Mouse (Mus musculus) MEL (cell line): ENCODE results near the gene Rab21. TPM values are rescaled to one million over a fixed set of nuclear protein-coding genes. Genes with fewer than 3 reads are reported as not detected.

ENCODE experiments used
- DNase-seq: peaks from one replicate; pipeline ENCODE4 v3.0.0; 2011; ENCODE audit warnings: low read depth, low spot score
- H3K27ac ChIP-seq: 2 replicates; pipeline ENCODE4 v1.5.1; 2012; ENCODE audit warnings: low read depth, mild to moderate bottlenecking, control low read depth, low read length, moderate library complexity; ENCODE audit not compliant: control insufficient read depth
- H3K27me3 ChIP-seq, 2 experiments: fragments of 150-350 bp in 1 of 2; sonication (generic) in 1 of 2; 2 replicates each; pipeline ENCODE4 v1.6.1; 2012; ENCODE audit warnings: low read length in 2 of 2, mild to moderate bottlenecking in 2 of 2, improper control_type of control experiment in 1 of 2, moderate library complexity in 1 of 2; ENCODE audit not compliant: insufficient read depth in 2 of 2, control insufficient read depth in 1 of 2
- H3K36me3 ChIP-seq, 2 experiments: 2 replicates each; pipeline ENCODE4 v1.6.1; 2012 to 2014; ENCODE audit warnings: low read length in 2 of 2, improper control_type of control experiment in 1 of 2, inconsistent platforms in 1 of 2, mild to moderate bottlenecking in 1 of 2; ENCODE audit not compliant: insufficient read depth in 2 of 2, control insufficient read depth in 1 of 2
- H3K4me1 ChIP-seq, 2 experiments: fragments of 150-350 bp in 1 of 2; sonication (generic) in 1 of 2; 2 replicates each; pipeline ENCODE4 v1.6.1; 2012; ENCODE audit warnings: low read length in 2 of 2, improper control_type of control experiment in 1 of 2, mild to moderate bottlenecking in 1 of 2; ENCODE audit not compliant: insufficient read depth in 2 of 2, control insufficient read depth in 1 of 2
- H3K4me3 ChIP-seq, 2 experiments: fragments of 150-350 bp in 1 of 2; sonication (generic) in 1 of 2; 2 replicates each; pipeline ENCODE4 v1.5.1; 2012; ENCODE audit warnings: low read depth in 2 of 2, low read length in 2 of 2, mild to moderate bottlenecking in 2 of 2, moderate library complexity in 2 of 2, control low read depth in 1 of 2, improper control_type of control experiment in 1 of 2; ENCODE audit not compliant: control insufficient read depth in 1 of 2, insufficient read depth in 1 of 2
- H3K79me2 ChIP-seq: 2 replicates; pipeline ENCODE4 v1.6.1; 2012; ENCODE audit warnings: mild to moderate bottlenecking, low read length, moderate library complexity; ENCODE audit not compliant: control insufficient read depth, poor library complexity, insufficient read depth
- H3K9ac ChIP-seq: 2 replicates; pipeline ENCODE4 v1.6.1; 2012; ENCODE audit warnings: low read depth, mild to moderate bottlenecking, control low read depth, low read length, moderate library complexity; ENCODE audit not compliant: control insufficient read depth, poor library complexity, severe bottlenecking
- H3K9me3 ChIP-seq: fragments of 150-350 bp; sonication (generic); replicated peaks from 2 replicates; pipeline ENCODE4 v1.6.1; 2012; ENCODE audit warnings: mild to moderate bottlenecking, low read length, improper control_type of control experiment, moderate library complexity; ENCODE audit not compliant: insufficient read depth
- BHLHE40 ChIP-seq: IDR thresholded peaks from 2 replicates; pipeline ENCODE4 v1.6.1; 2012; ENCODE audit warnings: low read depth, mild to moderate bottlenecking, inconsistent platforms, low read length, improper control_type of control experiment, borderline replicate concordance
- CHD1 ChIP-seq: IDR thresholded peaks from 2 replicates; pipeline ENCODE4 v1.6.1; 2012; ENCODE audit warnings: low read depth, mild to moderate bottlenecking, inconsistent platforms, low read length, improper control_type of control experiment
- CHD2 ChIP-seq: IDR thresholded peaks from 2 replicates; pipeline ENCODE4 v1.6.1; 2011; ENCODE audit warnings: low read length, improper control_type of control experiment
- CTCF ChIP-seq, 3 experiments: IDR thresholded peaks in 2 of 3; conservative IDR thresholded peaks in 1 of 3; 2 replicates each; pipeline ENCODE4 v1.5.1; 2011 to 2012; ENCODE audit warnings: low read length in 3 of 3, low read depth in 2 of 3, mild to moderate bottlenecking in 2 of 3, improper control_type of control experiment in 1 of 3, inconsistent platforms in 1 of 3, mixed read lengths in 1 of 3, moderate library complexity in 1 of 3; ENCODE audit not compliant: control insufficient read depth in 1 of 3, insufficient read depth in 1 of 3, poor library complexity in 1 of 3, severe bottlenecking in 1 of 3
- E2F4 ChIP-seq: IDR thresholded peaks from 2 replicates; pipeline ENCODE4 v1.6.1; 2011; ENCODE audit warnings: low read depth, low read length, improper control_type of control experiment, borderline replicate concordance
- ELF1 ChIP-seq: IDR thresholded peaks from 2 replicates; pipeline ENCODE4 v1.6.1; 2014; ENCODE audit warnings: low read depth, mild to moderate bottlenecking, inconsistent platforms, low read length, improper control_type of control experiment, moderate library complexity
- EP300 ChIP-seq, 2 experiments: IDR thresholded peaks; 2 replicates each; pipeline ENCODE4 v1.6.1; 2011; ENCODE audit warnings: improper control_type of control experiment in 2 of 2, low read length in 2 of 2, low read depth in 1 of 2, mild to moderate bottlenecking in 1 of 2
- ETS1 ChIP-seq: IDR thresholded peaks from 2 replicates; pipeline ENCODE4 v1.6.1; 2012; ENCODE audit warnings: low read depth, mild to moderate bottlenecking, inconsistent platforms, low read length, improper control_type of control experiment, moderate library complexity
- GABPA ChIP-seq: IDR thresholded peaks from 2 replicates; pipeline ENCODE4 v1.6.1; 2012; ENCODE audit warnings: low read depth, mild to moderate bottlenecking, inconsistent platforms, low read length, improper control_type of control experiment, moderate library complexity
- HCFC1 ChIP-seq: IDR thresholded peaks from 2 replicates; pipeline ENCODE4 v1.6.1; 2012; ENCODE audit warnings: low read depth, mild to moderate bottlenecking, inconsistent platforms, low read length, improper control_type of control experiment, moderate library complexity
- JUND ChIP-seq: IDR thresholded peaks from 2 replicates; pipeline ENCODE4 v1.6.1; 2011; ENCODE audit warnings: low read depth, mild to moderate bottlenecking, improper control_type of control experiment, low read length
- KAT2A ChIP-seq: conservative IDR thresholded peaks from 2 replicates; pipeline ENCODE4 v1.6.1; 2012; ENCODE audit warnings: low read depth, low read length, improper control_type of control experiment, inconsistent platforms
- MAFK ChIP-seq: IDR thresholded peaks from 2 replicates; pipeline ENCODE4 v1.6.1; 2011; ENCODE audit warnings: low read depth, mild to moderate bottlenecking, low read length, improper control_type of control experiment, borderline replicate concordance
- MAX ChIP-seq: IDR thresholded peaks from 2 replicates; pipeline ENCODE4 v1.6.1; 2011; ENCODE audit warnings: low read length, improper control_type of control experiment
- MAZ ChIP-seq: IDR thresholded peaks from 2 replicates; pipeline ENCODE4 v1.6.1; 2012; ENCODE audit warnings: low read depth, mild to moderate bottlenecking, inconsistent platforms, low read length, improper control_type of control experiment
- MEF2A ChIP-seq: IDR thresholded peaks from 2 replicates; pipeline ENCODE4 v1.6.1; 2014; ENCODE audit warnings: low read depth, mild to moderate bottlenecking, inconsistent platforms, low read length, improper control_type of control experiment; ENCODE audit not compliant: poor library complexity, insufficient replicate concordance, severe bottlenecking; ENCODE audit errors: extremely low read depth
- MXI1 ChIP-seq: IDR thresholded peaks from 2 replicates; pipeline ENCODE4 v1.6.1; 2011; ENCODE audit warnings: mild to moderate bottlenecking, low read depth, low read length, improper control_type of control experiment
- MYB ChIP-seq: IDR thresholded peaks from 2 replicates; pipeline ENCODE4 v1.6.1; 2011; ENCODE audit warnings: mild to moderate bottlenecking, low read depth, low read length, improper control_type of control experiment
- MYC ChIP-seq: IDR thresholded peaks from 2 replicates; pipeline ENCODE4 v1.6.1; 2011; ENCODE audit warnings: low read depth, mild to moderate bottlenecking, low read length, improper control_type of control experiment, moderate library complexity
- NELFE ChIP-seq: IDR thresholded peaks from 2 replicates; pipeline ENCODE4 v1.6.1; 2011; ENCODE audit warnings: low read depth, low read length, improper control_type of control experiment
- NRF1 ChIP-seq: IDR thresholded peaks from 2 replicates; pipeline ENCODE4 v1.6.1; 2014; ENCODE audit warnings: low read depth, mild to moderate bottlenecking, inconsistent platforms, low read length, improper control_type of control experiment, moderate library complexity; ENCODE audit not compliant: poor library complexity, insufficient read depth, severe bottlenecking
- POLR2A ChIP-seq, 2 experiments: IDR thresholded peaks; 2 replicates each; pipeline ENCODE4 v1.6.1; 2011 to 2012; ENCODE audit warnings: low read length in 2 of 2, mild to moderate bottlenecking in 2 of 2, control low read depth in 1 of 2, improper control_type of control experiment in 1 of 2, low read depth in 1 of 2, moderate library complexity in 1 of 2; ENCODE audit not compliant: control insufficient read depth in 1 of 2, insufficient read depth in 1 of 2, poor library complexity in 1 of 2
- POLR2AphosphoS2 ChIP-seq: IDR thresholded peaks from 2 replicates; pipeline ENCODE4 v1.6.1; 2011; ENCODE audit warnings: low read length, improper control_type of control experiment
- POLR2AphosphoS5 ChIP-seq: IDR thresholded peaks from 2 replicates; pipeline ENCODE4 v1.6.1; 2012; ENCODE audit warnings: low read depth, borderline replicate concordance, mild to moderate bottlenecking, inconsistent platforms, low read length, moderate library complexity, mixed read lengths
- RAD21 ChIP-seq: IDR thresholded peaks from 2 replicates; pipeline ENCODE4 v1.6.1; 2011; ENCODE audit warnings: mild to moderate bottlenecking, low read depth, low read length, improper control_type of control experiment
- RCOR1 ChIP-seq: IDR thresholded peaks from 2 replicates; pipeline ENCODE4 v1.6.1; 2012; ENCODE audit warnings: low read depth, mild to moderate bottlenecking, inconsistent platforms, low read length, improper control_type of control experiment
- SIN3A ChIP-seq: IDR thresholded peaks from 2 replicates; pipeline ENCODE4 v1.6.1; 2012; ENCODE audit warnings: low read length, improper control_type of control experiment, inconsistent platforms
- SMC3 ChIP-seq: IDR thresholded peaks from 2 replicates; pipeline ENCODE4 v1.6.1; 2011; ENCODE audit warnings: low read depth, low read length, improper control_type of control experiment
- TAL1 ChIP-seq: IDR thresholded peaks from 2 replicates; pipeline ENCODE4 v1.6.1; 2012; ENCODE audit warnings: mild to moderate bottlenecking, inconsistent platforms, low read length, moderate library complexity, mixed read lengths
- TBP ChIP-seq: IDR thresholded peaks from 2 replicates; pipeline ENCODE4 v1.8.0; 2011; ENCODE audit warnings: low read depth, low read length, improper control_type of control experiment
- TCF12 ChIP-seq: IDR thresholded peaks from 2 replicates; pipeline ENCODE4 v1.6.1; 2014; ENCODE audit warnings: low read depth, mild to moderate bottlenecking, inconsistent platforms, low read length, improper control_type of control experiment, moderate library complexity
- UBTF ChIP-seq: IDR thresholded peaks from 2 replicates; pipeline ENCODE4 v1.6.1; 2012; ENCODE audit warnings: low read depth, mild to moderate bottlenecking, inconsistent platforms, low read length, improper control_type of control experiment, moderate library complexity, borderline replicate concordance; ENCODE audit not compliant: insufficient read depth
- USF1 ChIP-seq: IDR thresholded peaks from 2 replicates; pipeline ENCODE4 v1.6.1; 2014; ENCODE audit warnings: low read depth, mild to moderate bottlenecking, inconsistent platforms, low read length, improper control_type of control experiment, moderate library complexity
- USF2 ChIP-seq, 2 experiments: IDR thresholded peaks; 2 replicates each; pipeline ENCODE4 v1.6.1; 2011 to 2012; ENCODE audit warnings: improper control_type of control experiment in 2 of 2, low read length in 2 of 2, borderline replicate concordance in 1 of 2, inconsistent platforms in 1 of 2, low read depth in 1 of 2, mild to moderate bottlenecking in 1 of 2; ENCODE audit not compliant: insufficient read depth in 1 of 2
- ZC3H11A ChIP-seq: IDR thresholded peaks from 2 replicates; pipeline ENCODE4 v1.6.1; 2012; ENCODE audit warnings: low read depth, mild to moderate bottlenecking, inconsistent platforms, low read length, improper control_type of control experiment
- ZKSCAN1 ChIP-seq: IDR thresholded peaks from 2 replicates; pipeline ENCODE4 v1.6.1; 2012; ENCODE audit warnings: low read depth, mild to moderate bottlenecking, inconsistent platforms, low read length, improper control_type of control experiment, moderate library complexity
- ZMIZ1 ChIP-seq: IDR thresholded peaks from 2 replicates; pipeline ENCODE4 v1.6.1; 2012; ENCODE audit warnings: low read depth, mild to moderate bottlenecking, inconsistent platforms, low read length, improper control_type of control experiment, moderate library complexity
- ZNF384 ChIP-seq: IDR thresholded peaks from 2 replicates; pipeline ENCODE4 v1.6.1; 2012; ENCODE audit warnings: low read depth, mild to moderate bottlenecking, inconsistent platforms, low read length, improper control_type of control experiment
- polyA plus RNA-seq, 2 experiments: library from polyadenylated mRNA; stranded (reverse) in 1 of 2; unstranded in 1 of 2; fragments of >175 nt in 1 of 2; fragments of >200 nt in 1 of 2; gene quantifications; 2 replicates each; pipeline versions ENCODE4 v1.2.1 to v1.2.4; 2012; ENCODE audit warnings: low replicate concordance in 2 of 2, low read depth in 1 of 2; ENCODE audit not compliant: insufficient read length in 2 of 2, insufficient read depth in 1 of 2, missing spikeins in 1 of 2
- total RNA-seq: library from RNA; depleted of rRNA; stranded (reverse); fragments of 300-350 nt; gene quantifications from 2 replicates; pipeline ENCODE4 v1.2.3, GENCODE M21; 2012

Rab21 gene
- total and polyA plus RNA-seq, 3 experiments: 12.9 to 31.5 (median 20.9) TPM

DNA sequence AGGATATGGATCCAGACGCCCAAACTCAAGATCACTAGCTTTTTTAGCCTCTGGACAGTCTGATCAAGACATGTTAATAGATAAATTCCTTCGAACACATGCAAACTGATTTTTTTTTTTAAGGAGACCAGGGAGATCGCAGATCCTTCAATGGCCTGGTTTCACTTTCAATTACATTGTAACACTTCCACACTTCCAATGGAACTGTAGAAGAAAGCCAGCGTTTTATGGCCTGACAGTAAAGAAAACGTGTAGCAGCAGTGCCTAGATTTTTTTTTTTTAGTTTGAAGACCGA lies 1.2 kb downstream of the Rab21 start:
- H3K36me3 ChIP-seq: peaks cover 0 to 28% of the 10 kb centered on the region in 2 experiments; a peak in 2 of 4 replicates
- H3K27ac ChIP-seq: peak overlapping the region; percentile 70
- peak overlapping the region; percentile 70 to 94 for H3K4me3 ChIP-seq
- TF ChIP-seq MEF2A (no peak), CTCF (IDR thresholded peaks at IDR 0.05 in 2 of 3, conservative IDR thresholded peaks at IDR 0.05 in 1 of 3; ENCODE audit: control insufficient read depth in 1 of 3, insufficient read depth in 1 of 3, low read depth in 2 of 3, low read length in 3 of 3, poor library complexity in 1 of 3, severe bottlenecking in 1 of 3) (no peak), ZNF384 (peak; percentile 91), TAL1 (no peak), HCFC1 (no peak), EP300 (IDR thresholded peaks at IDR 0.05; ENCODE audit: low read depth in 1 of 2, low read length in 2 of 2) (peak; percentile 31 to 50; a peak in 2 of 4 replicates), E2F4 (no peak), POLR2A (IDR thresholded peaks at IDR 0.05; ENCODE audit: control insufficient read depth in 1 of 2, insufficient read depth in 1 of 2, low read depth in 1 of 2, low read length in 2 of 2, poor library complexity in 1 of 2) (no peak), ZC3H11A (no peak), UBTF (no peak), ELF1 (no peak), MXI1 (peak; percentile 90; the same call in 1 of the 2 replicates), RCOR1 (peak; percentile 49; the same call in 1 of the 2 replicates), CHD1 (no peak), BHLHE40 (peak; percentile 36; the same call in 1 of the 2 replicates), ZKSCAN1 (no peak), MAFK (0 out of 2 replicates have a peak, but pooled peaks have one; percentile 9), NELFE (no peak), JUND (no peak), GABPA (no peak), MAZ (no peak), ETS1 (no peak), CHD2 (no peak), MYC (no peak; the same call in 1 of the 2 replicates), POLR2AphosphoS2 (no peak), NRF1 (no peak), USF1 (peak; percentile 42), SIN3A (no peak), USF2 (IDR thresholded peaks at IDR 0.05; ENCODE audit: borderline replicate concordance in 1 of 2, insufficient read depth in 1 of 2, low read depth in 1 of 2, low read length in 2 of 2) (no peak), TBP (no peak), SMC3 (no peak), POLR2AphosphoS5 (no peak), KAT2A (no peak), MAX (peak; percentile 63), ZMIZ1 (no peak), RAD21 (no peak), TCF12 (0 out of 2 replicates have a peak, but pooled peaks have one; percentile 21), MYB (0 out of 2 replicates have a peak, but pooled peaks have one; percentile 26)

More for the DNA sequence above, 1.2 kb downstream of the Rab21 start:
- Histone ChIP-seq H3K9me3 (no peaks in the 10 kb centered on the region), H3K79me2 (peaks cover 47% of the 10 kb centered on the region), H3K4me1 (peaks cover 8 to 30% of the 10 kb centered on the region in 2 experiments), H3K9ac (peak overlapping the region; percentile 89), H3K27me3 (no peaks in the 10 kb centered on the region)
- DNase-seq: no peak
